Mouse (Mus musculus) cerebellum, adult 18-20 months (tissue): ENCODE measurements around the gene Oxct2b.
"Not testable (repeated sequence)": the region's sequence is repeated elsewhere in the genome, so short reads cannot be mapped to it uniquely, and the experiment has no call there.

Experiments used
- DNase-seq, 2 experiments: peaks; one replicate each; pipeline ENCODE4 v3.0.0; 2021

The Oxct2b gene

DNA sequence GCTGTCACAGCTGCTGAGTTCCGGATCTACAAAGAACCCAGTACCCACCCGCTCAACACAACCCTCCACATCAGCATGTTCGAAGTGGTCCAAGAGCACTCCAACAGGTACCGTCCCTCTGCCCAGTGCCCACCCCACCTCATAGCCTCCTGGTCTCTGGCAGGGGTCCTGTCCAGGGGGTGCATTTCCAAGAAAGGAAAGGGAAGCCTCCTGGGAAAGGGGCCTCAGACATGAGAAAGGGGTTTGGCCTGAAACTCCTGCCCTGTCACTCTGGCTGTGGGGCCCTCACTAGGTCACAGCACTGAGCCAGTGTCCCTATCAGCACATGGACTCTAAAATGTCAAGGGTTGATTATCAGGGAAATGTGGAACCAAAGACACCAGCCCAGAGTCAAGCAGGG is 1.4 kb upstream of the Oxct2b start:
- not testable (repeated sequence) for DNase-seq

DNA sequence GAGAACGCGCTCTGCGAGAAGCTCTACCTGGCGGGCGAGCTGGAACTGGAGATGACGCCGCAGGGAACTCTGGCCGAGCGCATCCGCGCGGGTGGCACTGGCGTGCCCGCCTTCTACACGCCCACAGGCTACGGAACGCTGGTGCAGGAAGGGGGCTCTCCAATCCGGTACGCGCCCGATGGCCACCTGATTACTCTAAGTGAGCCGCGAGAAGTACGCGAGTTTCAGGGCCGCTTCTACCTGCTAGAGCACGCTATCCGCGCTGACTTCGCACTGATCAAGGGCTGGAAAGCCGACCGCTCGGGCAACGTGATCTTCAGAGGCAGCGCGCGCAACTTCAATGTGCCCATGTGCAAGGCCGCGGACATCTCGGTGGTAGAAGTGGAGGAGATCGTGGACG is 574 bp downstream of the Oxct2b start:
- DNase-seq = not testable (repeated sequence)

DNA sequence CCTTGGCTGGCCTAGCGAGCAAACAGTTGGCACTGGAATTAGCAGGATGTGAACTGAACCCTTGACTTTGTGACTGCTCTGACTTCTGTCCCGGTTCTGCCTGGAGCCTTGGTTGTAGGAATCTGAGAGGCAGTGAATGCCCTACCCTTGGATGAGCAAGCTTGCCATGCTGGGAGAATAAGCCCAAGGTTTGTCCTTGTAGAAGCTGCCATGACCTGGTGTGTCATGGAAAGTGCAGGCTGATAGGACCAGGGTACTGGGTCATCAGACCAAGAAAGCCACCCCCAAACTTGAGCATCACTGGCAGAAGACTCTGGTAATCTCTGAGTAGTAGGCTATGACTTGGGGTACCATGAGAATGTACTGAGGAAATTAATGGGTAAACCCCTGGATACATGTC is 5.2 kb downstream of the Oxct2b start:
- no peak for DNase-seq

DNA sequence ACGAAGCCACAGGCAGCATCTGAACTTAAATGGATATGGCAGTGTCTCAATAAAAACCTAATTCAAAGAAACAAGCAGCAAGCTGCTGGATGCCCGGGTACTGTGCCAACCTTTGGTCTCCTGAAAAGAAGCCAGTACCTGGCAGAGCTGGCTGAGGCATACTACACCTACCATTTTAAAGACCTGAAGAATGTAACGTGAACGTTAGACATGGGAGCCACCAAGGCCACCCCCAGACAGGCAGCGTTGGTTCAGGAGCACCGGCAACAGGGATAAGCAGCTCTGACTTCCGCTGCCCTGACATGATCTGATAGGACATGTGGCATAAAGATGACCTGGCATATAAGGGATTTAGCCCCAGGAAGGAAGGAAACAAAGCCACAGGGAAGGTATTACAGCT is 10.6 kb downstream of the Oxct2b start:
- peak; percentile 53 to 59 for DNase-seq

DNA sequence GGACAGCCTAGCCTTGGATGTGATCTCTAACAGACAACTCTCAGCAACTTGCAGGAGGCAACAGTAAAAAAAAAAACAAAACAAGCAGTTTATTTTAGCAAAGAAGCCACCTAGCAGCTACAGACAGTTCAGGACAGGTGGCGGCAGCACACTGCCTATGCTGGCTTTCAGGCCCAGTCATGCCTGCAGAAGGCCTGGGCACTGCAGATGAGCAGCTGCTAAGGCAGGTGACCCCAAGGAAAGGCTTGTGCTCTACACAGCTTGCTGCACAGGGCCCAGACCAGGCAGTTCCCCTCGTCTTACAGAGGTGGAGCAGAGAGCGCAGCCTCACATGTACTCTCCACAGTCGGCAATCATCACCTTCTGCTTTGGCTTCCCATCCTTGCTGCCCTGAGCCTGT is 11.0 kb downstream of the Oxct2b start:
- DNase-seq = peak; percentile 35 to 41

DNA sequence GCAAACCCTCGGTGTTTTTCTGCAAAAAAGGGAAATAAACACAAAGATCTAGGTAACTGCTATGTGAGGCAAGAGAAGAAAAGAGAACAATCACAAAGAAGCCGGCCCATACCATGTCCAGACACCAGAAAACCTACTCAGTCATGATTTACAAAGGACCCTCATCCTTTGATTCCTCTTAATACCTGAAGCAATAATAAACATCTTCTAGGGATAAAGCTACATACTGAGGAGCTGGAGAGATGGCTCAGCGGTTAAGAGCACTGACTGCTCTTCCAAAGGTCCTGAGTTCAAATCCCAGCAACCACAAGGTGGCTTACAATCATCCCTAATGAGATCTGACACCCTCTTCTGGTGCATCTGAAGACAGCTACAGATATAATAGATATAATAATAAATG is 21.5 kb downstream of the Oxct2b start:
- DNase-seq = no peak

DNA sequence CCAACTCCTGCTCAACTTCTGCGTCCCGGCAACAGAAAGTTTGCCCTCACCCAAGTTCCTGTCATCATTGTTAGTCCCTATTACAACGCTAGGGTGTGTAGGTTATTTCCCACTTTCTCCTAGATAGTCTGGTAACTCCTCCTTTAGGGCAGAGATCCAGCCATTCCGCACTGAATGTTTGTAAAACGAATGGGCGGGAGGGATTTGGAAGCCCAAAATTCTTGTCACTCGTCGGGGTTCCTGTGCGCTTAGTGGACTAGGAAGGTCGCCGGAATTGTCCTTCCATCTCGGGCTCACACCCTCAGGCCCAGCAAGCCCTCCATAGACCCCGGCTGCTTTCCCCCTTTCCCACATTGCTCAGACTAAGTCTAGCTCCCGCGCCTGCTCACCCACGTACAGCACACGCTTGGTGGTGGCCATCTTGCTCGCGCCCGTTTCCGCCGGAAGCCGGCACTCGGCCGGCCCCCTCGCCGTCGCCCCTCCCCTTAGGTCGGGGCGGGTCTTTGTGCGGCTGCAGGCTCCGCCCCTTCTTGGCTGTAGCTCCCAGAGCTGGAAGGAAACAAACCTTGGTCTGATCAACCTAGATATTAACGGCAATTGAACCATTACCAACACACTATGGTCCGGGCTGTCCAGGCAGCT is 23.6 kb downstream of the Oxct2b start, which contains the start of gene Ppie:
Gene Ppie (minus strand): TSS at position 439 of the 642 bp plus-strand sequence.
- peak; percentile 76 to 84 for DNase-seq

DNA sequence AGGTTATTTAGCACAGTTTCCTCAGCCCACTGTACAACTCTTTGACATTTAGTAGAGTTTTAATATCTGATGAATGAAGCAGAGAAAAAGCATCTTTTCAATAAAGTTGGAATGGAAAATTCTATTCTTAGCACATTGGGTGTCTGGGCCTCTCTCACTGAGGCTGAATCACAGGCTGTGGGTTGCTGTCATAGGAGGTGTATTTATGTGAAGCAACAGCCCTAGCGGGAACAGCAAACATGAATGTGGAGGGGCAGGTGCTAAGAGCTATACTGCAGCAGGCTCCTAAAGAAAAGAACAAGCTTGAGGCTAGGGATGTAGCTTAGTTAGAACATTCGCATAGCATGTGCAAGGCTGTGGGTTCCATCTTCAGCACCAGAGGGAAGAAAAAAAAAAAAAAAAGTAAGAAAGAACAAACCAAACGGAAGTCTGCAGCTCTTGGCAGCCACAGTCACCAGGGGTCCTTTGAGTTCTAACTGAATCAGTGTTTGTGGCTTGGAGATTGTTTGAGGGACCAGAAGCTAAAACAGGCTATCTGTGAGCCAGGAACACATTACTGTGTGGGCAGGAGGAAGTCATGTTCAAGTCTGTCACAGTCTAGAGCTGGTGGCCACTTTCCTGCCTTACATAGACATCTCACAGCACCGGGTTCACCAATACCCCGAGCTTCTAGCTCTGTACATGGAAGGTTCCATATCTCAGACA is 31.5 kb downstream of the Oxct2b start:
- DNase-seq = no peak

DNA sequence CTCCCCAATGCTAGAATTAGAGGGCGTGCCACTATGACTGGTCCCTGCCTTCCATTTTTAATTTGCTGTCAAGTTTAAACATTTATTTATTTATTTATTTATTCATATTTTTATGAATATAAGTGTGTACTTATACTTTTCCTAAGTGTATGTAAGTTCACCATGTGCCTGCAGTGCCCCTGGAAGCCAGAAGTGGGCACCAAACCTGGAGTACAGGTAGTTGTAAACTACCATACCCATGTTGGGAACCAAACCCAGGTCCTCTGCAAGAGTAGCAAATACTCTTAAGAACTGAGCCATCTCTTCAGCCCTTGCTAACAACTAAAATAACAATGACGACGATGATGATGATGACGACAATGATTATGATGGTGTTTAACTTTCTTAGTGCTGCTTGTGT is 35.9 kb downstream of the Oxct2b start:
- DNase-seq = no peak

DNA sequence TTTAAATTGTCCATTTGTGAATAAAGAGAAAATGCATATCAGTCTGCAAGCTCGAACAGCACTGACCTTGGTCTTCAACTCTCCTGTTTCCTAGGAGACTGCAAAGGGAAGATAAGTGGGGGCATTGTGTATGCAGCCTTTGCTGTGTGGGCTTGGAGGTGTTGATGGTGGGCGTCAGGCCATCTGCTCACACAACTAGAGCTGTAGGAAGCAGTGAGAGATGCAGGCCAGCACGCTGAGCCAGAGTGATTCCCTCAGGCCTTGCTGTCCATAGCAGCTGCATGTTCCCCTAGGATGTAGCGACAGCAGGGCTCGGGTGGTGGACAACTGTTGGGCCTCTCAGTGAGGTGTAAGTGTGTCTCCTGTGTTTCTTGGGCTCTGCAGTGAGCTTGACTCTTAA is 36.9 kb downstream of the Oxct2b start:
- DNase-seq = no peak

DNA sequence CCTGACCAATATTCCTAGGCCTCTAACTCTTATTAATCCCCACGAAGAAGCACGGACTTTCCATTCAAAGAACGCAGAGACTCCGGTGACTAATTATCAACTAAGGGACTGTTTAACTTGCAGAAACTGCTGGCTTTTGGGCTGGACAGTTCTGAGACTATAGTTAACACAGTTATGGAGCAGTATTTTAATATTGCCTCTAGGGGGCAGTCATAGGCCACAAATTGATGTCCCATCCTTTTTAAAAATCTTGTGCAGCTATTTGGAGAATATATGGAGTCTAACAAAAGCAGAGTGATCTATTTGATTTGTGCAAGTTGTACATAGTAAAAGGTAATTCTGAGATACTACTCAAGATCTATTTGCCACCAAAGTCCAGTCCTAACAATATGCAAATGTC is 38.9 kb downstream of the Oxct2b start:
- DNase-seq = peak; percentile 27 to 49

DNA sequence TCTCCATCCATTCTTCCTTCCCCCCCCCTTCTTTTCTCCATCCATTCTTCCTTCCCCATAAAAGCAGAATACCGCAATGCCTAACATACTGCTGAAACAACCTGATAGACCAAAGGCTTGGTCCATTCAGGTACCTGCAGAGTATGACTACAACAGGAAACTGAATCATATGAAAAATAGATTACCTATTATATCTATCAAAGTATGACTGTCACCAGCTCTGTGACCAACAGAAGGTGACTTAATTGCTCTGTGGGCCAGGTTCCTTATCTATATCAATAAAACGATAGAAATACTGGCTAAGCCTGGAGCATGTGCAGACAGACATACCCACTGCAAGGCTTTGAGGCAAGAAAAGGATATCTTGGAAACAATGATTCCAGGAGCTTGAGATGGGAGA is 39.4 kb downstream of the Oxct2b start:
- DNase-seq = no peak

DNA sequence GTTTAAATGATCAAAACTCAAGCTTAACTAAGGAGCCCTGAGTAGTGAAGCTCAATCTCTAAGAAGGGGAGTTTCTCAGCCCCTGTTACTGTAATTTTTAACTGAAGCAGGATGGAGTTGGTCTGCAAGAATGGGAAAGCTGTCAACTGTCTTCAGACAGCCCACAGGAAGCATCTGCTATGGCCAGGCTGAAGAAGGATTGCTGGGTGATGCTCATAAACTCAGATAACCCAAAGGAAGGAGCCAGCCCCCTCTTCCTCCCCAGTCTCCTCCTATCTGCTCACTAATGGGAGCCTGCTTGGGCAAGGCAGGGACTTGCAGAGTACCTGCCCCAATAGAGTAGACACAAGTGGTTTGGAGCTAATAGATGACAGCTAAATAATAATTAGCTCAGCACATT is 39.8 kb downstream of the Oxct2b start:
- DNase-seq = no peak

DNA sequence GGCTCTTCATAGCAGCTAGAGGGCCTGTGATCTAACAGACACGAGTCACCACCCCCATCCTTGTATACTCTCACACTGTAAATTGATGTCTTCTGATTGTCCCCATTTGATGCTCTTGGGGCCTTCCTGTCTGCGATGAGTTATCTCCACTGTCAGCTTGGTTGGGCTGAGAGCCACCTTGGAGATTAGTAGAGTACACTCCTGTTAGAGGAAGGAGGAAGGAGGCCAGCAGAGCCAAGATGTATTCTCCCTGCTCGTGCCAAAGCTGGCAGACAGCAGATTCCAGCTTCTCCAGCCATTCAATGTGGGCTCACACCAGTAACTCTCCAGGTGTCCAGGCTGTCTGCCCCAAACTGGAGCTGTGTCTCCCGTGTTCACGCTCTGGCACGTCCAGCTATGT is 44.5 kb downstream of the Oxct2b start:
- no peak for DNase-seq

DNA sequence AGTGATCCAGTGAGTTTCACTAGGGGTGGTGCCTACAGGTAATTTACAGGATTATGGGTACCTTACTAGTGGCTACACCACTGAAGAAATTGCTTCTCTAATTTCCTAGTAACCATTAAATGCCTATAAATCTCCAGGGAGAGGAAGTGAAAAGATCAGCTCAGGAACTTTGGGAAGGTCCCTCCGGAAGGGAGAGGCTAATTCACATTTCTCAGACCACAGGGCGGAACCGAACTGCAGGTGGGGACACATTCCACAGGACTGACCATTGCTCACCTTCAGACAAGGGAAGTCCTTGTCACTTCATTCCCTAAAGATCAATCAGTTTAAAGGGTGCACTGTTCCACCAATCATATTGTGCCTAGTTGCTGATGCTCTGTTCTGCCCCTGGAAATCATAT is 45.2 kb downstream of the Oxct2b start:
- not testable (repeated sequence) for DNase-seq

DNA sequence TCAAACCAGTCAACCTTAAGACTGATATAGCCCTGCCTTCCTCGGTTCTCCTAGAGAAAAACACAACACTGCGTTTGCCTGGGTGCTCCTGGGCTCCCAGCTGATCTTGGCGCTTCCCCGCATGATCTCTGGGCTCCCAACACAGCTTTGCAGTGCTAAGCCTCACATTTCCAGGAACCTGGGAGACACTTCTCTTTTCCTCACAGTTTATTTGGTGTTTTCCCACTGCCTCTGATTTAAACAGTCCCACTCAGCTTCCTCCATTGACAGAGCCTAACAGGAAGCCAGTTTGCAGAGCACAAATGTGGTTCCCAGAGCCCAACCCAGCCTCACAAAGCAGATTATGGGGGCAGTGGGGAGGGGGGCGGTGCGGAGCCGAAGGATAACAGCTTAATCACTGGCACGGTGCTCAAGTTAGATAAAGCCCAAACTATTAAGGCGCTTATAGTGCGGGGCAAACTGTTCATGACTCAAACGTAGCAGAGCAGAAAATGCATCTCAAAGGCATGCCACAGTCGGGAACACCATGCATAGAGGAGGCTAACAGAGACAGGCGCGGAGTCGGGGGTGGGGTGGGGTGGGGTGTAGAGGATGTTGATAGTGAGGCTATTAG is 46.3 kb downstream of the Oxct2b start:
- DNase-seq = no peak

DNA sequence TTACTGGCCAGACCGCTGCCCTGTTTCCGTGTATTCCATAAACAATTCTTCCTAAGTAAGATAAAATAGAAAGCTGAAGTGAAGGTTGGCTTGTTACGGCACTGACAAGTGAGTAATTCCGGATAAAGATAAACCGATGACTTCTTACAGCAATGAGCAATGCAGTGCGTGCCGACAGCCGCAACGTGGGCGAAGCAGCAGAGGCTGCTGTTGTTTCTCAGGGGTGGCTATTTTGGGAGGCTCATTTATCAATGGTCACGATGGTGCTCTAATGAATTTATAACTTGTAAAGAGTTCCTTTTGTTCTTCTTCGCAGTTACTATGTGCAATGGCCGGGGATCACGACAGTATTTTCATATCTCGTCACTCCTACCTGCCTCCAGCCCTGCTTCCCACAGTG is 48.1 kb downstream of the Oxct2b start:
- DNase-seq = no peak
